9 mouse cellular contexts compared by ENCODE assay signal in genomic region chr6:88897246-88897645, GRCm38 (mm10). TPM values are rescaled to one million over a fixed set of nuclear protein-coding genes. Genes with fewer than 3 reads are reported as not detected.
DNase-seq lines count a peak whose midpoint lies in the region; ATAC-seq and TF ChIP-seq lines count a peak whose summit lies in the region.
"Had no signal": no experiment of that assay in that cellular context is flagged by ENCODE, and none has a peak within 500 bp of the region (broad histone marks: within the 10 kb centered on the region; RNA-seq: fewer than 3 reads in every experiment).

No protein-coding gene starts in this region.

- peak overlapping the region; percentile 75 for H3K4me2 ChIP-seq in heart, embryonic 11.5 days
- H3K4me2 ChIP-seq in forebrain, embryonic 16.5 days (ENCODE audit: low read length), result peak overlapping the region; percentile 39
- H3K4me2 ChIP-seq in liver, embryonic 16.5 days (ENCODE audit: low read depth, low read length), result peak overlapping the region; percentile 71

- no peaks in the 10 kb centered on the region for H3K9me3 ChIP-seq in heart, embryonic 11.5 days (replicated peaks; ENCODE audit: control insufficient read depth, low read length)
- H3K9me3 ChIP-seq in E14TG2a.4 (ENCODE audit: low read length), result no peaks in the 10 kb centered on the region
- no peaks in the 10 kb centered on the region for H3K9me3 ChIP-seq in forebrain, embryonic 16.5 days (ENCODE audit: control insufficient read depth, low read length)
- no peaks in the 10 kb centered on the region for H3K9me3 ChIP-seq in liver, embryonic 16.5 days (replicated peaks; ENCODE audit: control insufficient read depth, low read length)

- no peak for TF ChIP-seq CTCF in E14TG2a.4 (conservative IDR thresholded peaks at IDR 0.05; ENCODE audit: low read length)
- TF ChIP-seq CTCF in gastrocnemius, adult 2 months (IDR thresholded peaks at IDR 0.05), result no peak

- peaks cover 18% of the 10 kb centered on the region for H3K4me1 ChIP-seq in heart, embryonic 11.5 days (ENCODE audit: control insufficient read depth, insufficient read depth, low read length)
- H3K4me1 ChIP-seq in E14TG2a.4 (replicated peaks; ENCODE audit: low read depth, low read length), result peaks cover 73% of the 10 kb centered on the region
- peaks cover 12% of the 10 kb centered on the region for H3K4me1 ChIP-seq in forebrain, embryonic 16.5 days (replicated peaks; ENCODE audit: control insufficient read depth, insufficient read depth, low read length)
- H3K4me1 ChIP-seq in liver, embryonic 16.5 days (ENCODE audit: control insufficient read depth, low read depth, low read length), result peaks cover 43% of the 10 kb centered on the region

- WGBS in heart, embryonic 11.5 days (ENCODE audit: insufficient replicate concordance), result 67% methylated on average over 7 of the region's 7 CpGs
- 65% methylated on average over 7 of the region's 7 CpGs for WGBS in forebrain, embryonic 16.5 days
- 63% methylated on average over 7 of the region's 7 CpGs for WGBS in liver, embryonic 16.5 days (ENCODE audit: insufficient replicate concordance)

- H3K27ac ChIP-seq in heart, embryonic 11.5 days (ENCODE audit: low read depth, low read length), result no peak overlapping the region
- no peak overlapping the region for H3K27ac ChIP-seq in forebrain, embryonic 16.5 days (ENCODE audit: low read length)
- peak overlapping the region; percentile 45 for H3K27ac ChIP-seq in liver, embryonic 16.5 days (ENCODE audit: low read length)
- H3K27ac ChIP-seq in gastrocnemius, adult 2 months, result no peak overlapping the region

- H3K27me3 ChIP-seq in heart, embryonic 11.5 days (ENCODE audit: control insufficient read depth, insufficient read depth, low read length), result no peaks in the 10 kb centered on the region
- no peaks in the 10 kb centered on the region for H3K27me3 ChIP-seq in E14TG2a.4 (ENCODE audit: insufficient read depth, low read length)
- H3K27me3 ChIP-seq in forebrain, embryonic 16.5 days (replicated peaks; ENCODE audit: control insufficient read depth, insufficient read depth, low read length), result no peaks in the 10 kb centered on the region
- H3K27me3 ChIP-seq in liver, embryonic 16.5 days (ENCODE audit: control insufficient read depth, insufficient read depth, low read depth, low read length), result no peaks in the 10 kb centered on the region

- DNase-seq in heart, postnatal 4 days, result no peak
- no peak for DNase-seq in gastrocnemius, adult 2 months
- no peak for DNase-seq in cerebellum, postnatal 4 days (ENCODE audit: low spot score in 2 of 2)
- DNase-seq in gastrocnemius, adult 18-20 months (ENCODE audit: low spot score), result no peak
- DNase-seq: B cell, adult 2 months had no signal

- intact Hi-C loops in gastrocnemius, adult 2 months (cut with DNase I), result no loop called here

- peak overlapping the region; percentile 83 for H3K4me3 ChIP-seq in heart, embryonic 11.5 days (ENCODE audit: low read depth, low read length)
- H3K4me3 ChIP-seq in E14TG2a.4 (replicated peaks; ENCODE audit: low read length), result peak overlapping the region; percentile 98
- 0 out of 2 replicates have a peak overlapping the region, but pooled peaks have one; percentile 14 for H3K4me3 ChIP-seq in forebrain, embryonic 16.5 days (replicated peaks; ENCODE audit: low read length)
- H3K4me3 ChIP-seq in liver, embryonic 16.5 days (ENCODE audit: low read depth, low read length), result peak overlapping the region; percentile 74
- H3K4me3 ChIP-seq in gastrocnemius, adult 2 months, result no peak overlapping the region

- ATAC-seq in heart, embryonic 11.5 days (replicated peaks; ENCODE audit: insufficient number of reproducible peaks, low FRiP score, low TSS enrichment), result no peak
- ATAC-seq in forebrain, embryonic 16.5 days, result no peak
- no peak for ATAC-seq in liver, embryonic 16.5 days (ENCODE audit: low read depth)

- peak overlapping the region; percentile 56 for H3K9ac ChIP-seq in heart, embryonic 11.5 days (ENCODE audit: low read depth, low read length)
- H3K9ac ChIP-seq in forebrain, embryonic 16.5 days (replicated peaks; ENCODE audit: low read depth, low read length), result 0 out of 2 replicates have a peak overlapping the region, but pooled peaks have one; percentile 1
- peak overlapping the region; percentile 67 for H3K9ac ChIP-seq in liver, embryonic 16.5 days (ENCODE audit: low read depth, low read length)

- H3K36me3 ChIP-seq in heart, embryonic 11.5 days (ENCODE audit: control insufficient read depth, insufficient read depth, low read length), result peaks cover 25% of the 10 kb centered on the region
- H3K36me3 ChIP-seq in E14TG2a.4 (ENCODE audit: insufficient read depth, low read length), result peaks cover 51% of the 10 kb centered on the region
- no peaks in the 10 kb centered on the region for H3K36me3 ChIP-seq in forebrain, embryonic 16.5 days (ENCODE audit: control insufficient read depth, insufficient read depth)
- H3K36me3 ChIP-seq in liver, embryonic 16.5 days (ENCODE audit: control insufficient read depth, insufficient read depth), result peaks cover 47% of the 10 kb centered on the region

RNA-seq across cellular contexts. Expression of gene Mcm2, which starts 1.3 kb away (rescaled TPM):
- polyA plus RNA-seq in heart, embryonic 11.5 days (2014; fragmentation: Nextera tagmentation; extraction: Ambion mirVana), result 119 and 138 TPM in 2 replicates
- total RNA-seq in heart, postnatal 4 days (2021), result 100 to 1,000 TPM in 1 of 2 experiments, 10 to 100 TPM in 1; 86.1 to 103 TPM
- polyA plus RNA-seq in forebrain, embryonic 16.5 days (2015; fragmentation: Nextera tagmentation; extraction: Ambion mirVana), result 60.2 and 64.6 TPM in 2 replicates
- polyA plus RNA-seq in liver, embryonic 16.5 days (2015; fragmentation: Nextera tagmentation; extraction: Ambion mirVana), result 128 and 136 TPM in 2 replicates
- 1 to 10 TPM; 6.6 to 7.5 TPM for total RNA-seq in gastrocnemius, adult 2 months (2021)
- 1 to 10 TPM; 6.1 to 6.4 TPM for total RNA-seq in gastrocnemius, adult 18-20 months (2021)

RNA-seq across cellular contexts. Expression of gene Tpra1, which starts 4.8 kb away (rescaled TPM):
- 40.1 and 41.8 TPM in 2 replicates for polyA plus RNA-seq in heart, embryonic 11.5 days (2014; fragmentation: Nextera tagmentation; extraction: Ambion mirVana)
- total RNA-seq in heart, postnatal 4 days (2021), result 10 to 100 TPM; 29.7 to 30.8 TPM
- 56.9 and 70.0 TPM in 2 replicates for polyA plus RNA-seq in forebrain, embryonic 16.5 days (2015; fragmentation: Nextera tagmentation; extraction: Ambion mirVana)
- polyA plus RNA-seq in liver, embryonic 16.5 days (2015; fragmentation: Nextera tagmentation; extraction: Ambion mirVana), result 56.9 and 60.3 TPM in 2 replicates
- total RNA-seq in gastrocnemius, adult 2 months (2021), result 10 to 100 TPM; 25.5 to 26.1 TPM
- 10 to 100 TPM; 17.9 to 27.9 TPM for total RNA-seq in gastrocnemius, adult 18-20 months (2021)

RNA-seq across cellular contexts. Expression of gene Podxl2, which starts 22.4 kb away (rescaled TPM):
- 26.4 and 27.2 TPM in 2 replicates for polyA plus RNA-seq in heart, embryonic 11.5 days (2014; fragmentation: Nextera tagmentation; extraction: Ambion mirVana)
- 10 to 100 TPM; 61.1 to 65.1 TPM for total RNA-seq in heart, postnatal 4 days (2021)
- 592 and 647 TPM in 2 replicates for polyA plus RNA-seq in forebrain, embryonic 16.5 days (2015; fragmentation: Nextera tagmentation; extraction: Ambion mirVana)
- 0.51 and 1.6 TPM in 2 replicates for polyA plus RNA-seq in liver, embryonic 16.5 days (2015; fragmentation: Nextera tagmentation; extraction: Ambion mirVana)
- total RNA-seq in gastrocnemius, adult 2 months (2021), result 10 to 100 TPM; 48.5 to 55.1 TPM
- total RNA-seq in gastrocnemius, adult 18-20 months (2021), result 10 to 100 TPM; 63.1 to 63.5 TPM

RNA-seq across cellular contexts. Expression of gene Abtb1, which starts 55.5 kb away (rescaled TPM):
- polyA plus RNA-seq in heart, embryonic 11.5 days (2014; fragmentation: Nextera tagmentation; extraction: Ambion mirVana), result 16.0 and 18.2 TPM in 2 replicates
- total RNA-seq in heart, postnatal 4 days (2021), result 10 to 100 TPM; 14.8 to 19.6 TPM
- 44.7 and 47.0 TPM in 2 replicates for polyA plus RNA-seq in forebrain, embryonic 16.5 days (2015; fragmentation: Nextera tagmentation; extraction: Ambion mirVana)
- 61.0 and 65.2 TPM in 2 replicates for polyA plus RNA-seq in liver, embryonic 16.5 days (2015; fragmentation: Nextera tagmentation; extraction: Ambion mirVana)
- 10 to 100 TPM; 16.9 to 22.7 TPM for total RNA-seq in gastrocnemius, adult 2 months (2021)
- 10 to 100 TPM; 20.6 to 23.2 TPM for total RNA-seq in gastrocnemius, adult 18-20 months (2021)

Comparison
In these comparisons a context has a peak if more than half of its experiments do, and no peak if none do; other contexts are left out.
1. H3K9ac ChIP-seq: peak in every context shown above with its lines; median percentile 67 in liver, embryonic 16.5 days; 56 in heart, embryonic 11.5 days; 1 in forebrain, embryonic 16.5 days.
2. RNA of gene Mcm2, which starts 1.3 kb away (total RNA-seq): 86.1 to 103 TPM in heart, postnatal 4 days; 6.6 to 7.5 TPM in gastrocnemius, adult 2 months and 6.1 to 6.4 TPM in gastrocnemius, adult 18-20 months; every median in the first group is over 10 times any median in the second.
3. Peak in every context shown above with its lines, with median percentiles within 50 percentile points of each other: H3K4me2 ChIP-seq.